Mouse (Mus musculus) neural tube, embryonic 10.5 days (tissue): ENCODE measurements around the gene Tlr9.

Experiments
- DNase-seq: peaks from one replicate; pipeline ENCODE4 v3.0.0-alpha.2; 2017; ENCODE audit warnings: low spot score; ENCODE audit errors: extremely low spot score

Gene Tlr9

GRCm38 (mm10) chr9:106231816-106232215 lies 9.4 kb downstream of the Tlr9 start:
- DNase-seq, result no peak

- no peak for DNase-seq
These were observed 10.6 kb downstream of the Tlr9 start for GRCm38 (mm10) chr9:106232956-106233355.

GRCm38 (mm10) chr9:106233953-106234352 lies 11.6 kb downstream of the Tlr9 start:
- no peak for DNase-seq

GRCm38 (mm10) chr9:106235194-106235830 lies 12.9 kb downstream of the Tlr9 start:
- no peak for DNase-seq

DNA sequence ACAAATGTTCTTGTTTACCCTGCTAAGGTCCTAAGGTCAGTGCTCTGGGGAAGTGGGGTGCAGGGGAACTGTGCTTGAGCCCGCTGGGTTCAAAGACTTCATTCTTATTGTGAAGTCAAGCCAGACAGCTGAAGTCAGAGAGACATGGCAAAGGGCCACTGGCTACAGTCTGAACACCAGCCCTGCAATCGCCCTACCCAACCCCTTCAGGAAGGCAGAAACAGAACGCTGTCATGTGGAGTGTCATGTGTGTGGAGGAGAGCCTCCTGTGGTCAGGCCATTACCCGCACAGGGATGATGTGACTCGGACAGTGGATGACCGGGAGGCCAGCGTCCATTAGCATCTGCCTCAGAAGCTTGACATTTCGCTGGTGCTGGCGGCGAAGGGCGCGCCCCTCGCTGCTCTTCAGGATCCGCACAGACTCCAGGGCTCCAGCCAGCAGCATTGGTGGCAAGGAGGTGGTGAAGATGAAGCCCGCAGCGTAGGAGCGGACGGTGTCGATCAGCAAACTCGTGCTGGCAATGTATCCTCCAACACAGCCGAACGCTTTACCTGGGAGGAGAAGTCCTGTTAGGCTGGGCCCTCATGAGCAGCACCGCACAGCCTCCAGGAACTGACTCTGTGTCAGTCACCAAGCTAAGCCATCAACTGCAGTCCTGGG lies 13.9 kb downstream of the Tlr9 start:
- no peak for DNase-seq

- DNase-seq, result no peak
These were observed 14.4 kb downstream of the Tlr9 start for GRCm38 (mm10) chr9:106236818-106237211.

DNA sequence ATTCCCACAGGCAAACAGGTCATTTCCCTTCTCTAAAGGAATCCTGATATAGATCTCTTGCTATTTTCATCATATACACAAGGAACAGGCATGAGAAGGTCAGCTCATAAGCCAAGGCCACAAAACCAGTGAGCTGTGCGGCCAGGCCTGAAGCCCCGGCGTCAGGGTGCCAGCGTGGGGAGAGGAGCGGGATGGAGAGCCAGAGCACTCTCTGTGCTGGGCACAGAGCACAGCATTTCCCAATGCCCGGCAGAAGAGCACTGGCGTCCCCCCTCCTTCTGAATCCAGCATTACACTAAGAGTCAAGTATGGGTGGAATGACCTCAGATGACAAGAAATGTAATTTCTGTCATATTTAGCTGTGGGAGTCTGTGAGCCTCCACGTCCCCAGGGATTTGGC lies 15.0 kb downstream of the Tlr9 start:
- no peak for DNase-seq

- no peak for DNase-seq
These were observed 15.5 kb downstream of the Tlr9 start for GRCm38 (mm10) chr9:106237878-106238277.

DNA sequence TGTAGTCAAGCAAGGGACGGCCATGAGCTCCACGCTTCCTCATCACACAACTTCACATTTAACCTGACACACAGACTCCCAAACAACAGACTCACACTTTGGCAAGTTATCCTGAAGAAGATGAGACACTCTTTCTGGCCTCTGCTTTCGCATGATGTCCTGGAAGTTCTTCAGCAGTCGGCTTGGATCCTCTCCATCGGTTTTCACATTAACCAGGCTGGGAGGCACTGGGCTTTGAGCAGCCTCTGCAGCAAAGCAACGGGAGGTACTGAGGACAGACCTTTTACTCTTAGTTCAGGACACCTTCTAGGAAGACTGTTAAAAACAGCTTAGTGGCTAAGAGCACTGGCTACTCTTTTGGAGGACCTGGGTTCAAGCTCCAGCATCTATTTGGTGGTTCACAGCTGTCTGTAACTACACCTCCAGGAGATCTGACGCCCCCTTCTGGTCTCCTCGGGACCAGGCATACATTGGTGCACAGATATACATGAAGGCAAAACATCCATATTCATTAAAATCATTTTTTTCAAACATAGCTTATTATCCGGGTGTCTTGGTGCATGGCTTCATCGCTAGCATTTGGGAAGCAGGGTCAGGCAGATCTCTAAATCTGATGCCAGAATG lies 19.3 kb downstream of the Tlr9 start:
- DNase-seq, result no peak

DNA sequence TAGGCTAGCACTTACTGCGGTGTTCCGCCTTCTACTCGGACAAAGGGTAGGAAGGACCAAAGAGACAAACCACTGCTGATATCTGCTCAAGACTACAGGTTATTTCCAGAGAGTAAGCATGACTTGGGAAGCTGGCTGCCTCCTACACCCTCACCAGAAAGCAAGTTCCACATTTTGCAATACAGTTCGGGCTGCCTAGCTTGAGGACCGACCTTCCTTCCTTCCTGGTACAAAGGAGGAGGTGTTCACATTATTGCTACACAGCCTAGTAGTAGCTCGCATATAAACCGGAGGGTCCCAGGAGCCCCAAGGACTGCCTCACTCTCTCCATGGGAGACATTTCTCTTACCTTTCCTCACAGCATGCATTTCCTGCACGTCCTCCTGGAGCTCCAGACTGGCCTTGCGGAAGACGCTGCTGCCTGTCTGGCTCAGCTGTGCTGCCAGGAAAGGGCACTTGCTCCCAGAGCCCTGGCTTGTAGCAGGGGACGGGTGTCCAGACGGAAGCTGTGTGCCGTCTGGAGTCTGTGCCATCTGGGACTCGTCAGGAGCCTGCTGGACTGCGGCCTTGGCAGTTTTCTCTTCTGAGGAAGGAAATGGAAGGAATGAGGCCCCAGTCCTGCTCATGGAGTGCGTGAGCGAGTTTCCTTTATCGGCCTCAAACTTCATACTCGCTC lies 20.6 kb downstream of the Tlr9 start:
- no peak for DNase-seq

- DNase-seq, result no peak
These were observed 27.2 kb downstream of the Tlr9 start for GRCm38 (mm10) chr9:106249550-106249949.

DNA sequence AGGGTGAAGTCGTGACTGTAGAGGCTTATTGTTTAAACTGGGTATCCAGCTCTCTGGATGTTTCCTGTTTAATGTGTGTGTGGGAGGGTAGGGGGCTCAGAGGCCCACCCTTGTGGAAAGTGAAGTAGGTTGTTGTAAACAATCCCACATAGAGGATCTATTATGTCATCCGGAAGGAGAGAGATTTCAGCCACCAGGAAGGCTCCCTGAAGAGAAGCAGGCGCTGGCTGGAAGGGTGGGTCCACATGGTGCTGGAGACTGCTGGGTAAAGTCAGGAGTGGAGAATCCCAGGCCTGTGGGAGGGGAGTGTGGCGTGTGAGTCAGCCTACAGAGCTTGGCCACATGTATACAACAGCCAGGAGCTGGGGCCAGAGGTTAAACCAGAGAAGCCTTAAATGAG lies 27.8 kb downstream of the Tlr9 start:
- no peak for DNase-seq

DNA sequence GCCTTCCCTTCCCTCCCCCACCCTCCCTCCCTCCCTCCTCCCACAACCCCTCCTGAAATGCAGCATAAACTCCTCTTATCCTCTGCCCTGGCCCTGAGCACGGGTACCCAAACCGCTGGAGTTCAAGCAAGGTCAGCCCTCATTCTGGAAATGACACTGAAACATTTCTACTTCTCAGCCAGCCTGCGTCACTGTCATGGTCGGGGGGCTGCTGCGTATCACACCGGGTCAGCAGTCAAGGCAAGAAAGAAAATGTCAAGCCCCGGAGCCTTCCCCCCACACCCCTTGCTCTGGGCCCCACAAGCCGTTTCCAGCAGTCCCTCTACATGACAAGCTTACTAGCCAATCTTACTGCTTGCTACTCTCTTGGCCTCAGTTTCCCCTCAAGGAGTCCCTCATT lies 28.7 kb downstream of the Tlr9 start:
- DNase-seq, result no peak

DNA sequence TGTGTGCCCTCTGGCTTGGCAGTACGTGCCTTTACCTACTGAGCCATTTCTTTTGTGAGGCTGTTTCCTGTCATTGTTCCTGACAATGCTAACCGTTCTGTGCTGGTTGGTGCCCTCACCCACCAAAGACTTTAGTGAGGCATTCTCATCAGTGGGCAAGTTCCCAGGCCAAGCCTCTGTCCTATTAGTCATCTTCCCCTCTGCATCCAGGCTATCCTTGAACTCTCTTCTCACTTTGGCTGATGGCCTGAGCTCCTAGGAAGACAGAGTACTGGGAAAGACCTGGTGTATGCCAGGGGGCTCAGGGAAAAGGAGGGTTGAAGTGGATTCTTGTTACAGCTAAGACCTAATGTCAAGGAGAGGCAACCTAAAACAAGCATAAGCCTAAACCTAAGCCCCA lies 31.6 kb downstream of the Tlr9 start:
- no peak for DNase-seq

DNA sequence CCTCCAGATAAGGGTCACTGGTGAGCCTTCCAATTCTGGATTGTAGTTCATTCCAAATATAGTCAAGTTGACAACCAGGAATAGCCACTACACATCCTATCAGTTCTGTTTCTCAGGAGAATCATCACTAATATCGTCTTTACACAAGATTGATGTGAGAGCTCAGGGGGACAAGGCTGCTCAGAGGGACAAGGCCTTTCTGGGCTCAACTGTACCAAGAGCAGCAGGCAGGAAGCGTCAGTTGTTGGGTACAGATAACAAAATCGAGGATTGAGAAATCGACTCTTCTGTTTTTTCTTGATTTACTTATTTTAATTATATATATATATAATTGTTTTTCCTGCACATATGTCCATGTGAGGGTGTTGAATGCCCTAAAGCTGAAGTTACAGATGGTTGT lies 36.0 kb downstream of the Tlr9 start:
- DNase-seq, result no peak

- DNase-seq, result no peak
These were observed 36.6 kb downstream of the Tlr9 start for GRCm38 (mm10) chr9:106258990-106259389.

GRCm38 (mm10) chr9:106261058-106261457 lies 38.7 kb downstream of the Tlr9 start:
- no peak for DNase-seq

- no peak for DNase-seq
These were observed 39.1 kb downstream of the Tlr9 start for GRCm38 (mm10) chr9:106261491-106261890.

DNA sequence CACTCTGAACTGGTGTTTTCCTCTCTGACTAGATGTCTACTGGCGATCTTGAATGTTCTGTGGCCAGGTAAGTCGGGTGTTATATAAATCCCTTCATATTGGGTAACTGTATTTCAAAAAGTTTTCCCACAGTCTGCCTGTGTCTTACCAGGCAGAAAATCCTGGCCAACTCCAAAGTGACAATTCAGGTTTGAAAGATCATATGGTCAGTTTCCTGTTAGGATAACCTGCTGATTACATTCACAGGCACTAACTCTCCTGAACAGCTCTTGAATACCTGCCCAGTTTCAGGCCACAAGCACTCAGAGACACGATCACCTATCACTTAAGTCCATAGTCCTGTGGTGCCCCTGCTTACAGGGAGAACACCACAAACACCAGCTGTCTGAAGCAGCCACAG lies 39.7 kb downstream of the Tlr9 start:
- no peak for DNase-seq

GRCm38 (mm10) chr9:106263381-106263924 lies 41.1 kb downstream of the Tlr9 start:
- DNase-seq, result no peak

- DNase-seq, result no peak
These were observed 43.1 kb downstream of the Tlr9 start for GRCm38 (mm10) chr9:106265358-106266075.
